Mouse (Mus musculus) A20 (cell line): Measurements from ENCODE around the gene Itgbl1.

ENCODE experiments used
- DNase-seq: peaks from one replicate; pipeline ENCODE4 v3.0.0-alpha.2; 2011; ENCODE audit warnings: low read depth, low spot score

The Itgbl1 gene

GRCm38 (mm10) chr14:123967996-123968395, 308.2 kb downstream of the Itgbl1 start:
- no peak for DNase-seq

DNA sequence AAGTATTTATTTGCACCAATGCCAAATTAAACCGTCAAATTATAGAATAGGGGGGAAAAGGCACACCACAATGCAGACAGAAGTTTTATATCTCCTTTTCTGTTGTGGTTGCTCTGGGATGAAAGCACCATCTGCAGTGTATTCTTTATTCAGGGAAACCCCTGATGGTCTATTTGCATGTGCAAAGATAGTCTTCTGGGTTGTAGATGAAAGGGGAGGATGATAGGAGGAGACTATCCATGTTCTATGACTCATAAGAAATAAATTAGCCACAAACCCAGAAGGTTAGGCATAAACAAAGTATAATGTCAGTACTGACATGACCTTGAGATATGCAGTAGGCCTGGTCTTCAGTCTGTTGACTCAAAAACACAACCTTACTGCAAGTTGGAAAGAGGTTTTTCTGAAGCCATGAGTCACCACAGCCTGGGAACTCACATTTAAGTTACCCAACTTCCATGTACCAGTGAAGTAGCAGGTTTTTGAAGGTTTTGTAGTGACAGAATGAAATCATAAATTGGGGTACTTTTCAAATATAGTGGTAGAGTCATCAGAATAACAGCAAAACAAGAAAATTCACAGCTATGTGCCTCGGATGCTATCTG, 330.9 kb downstream of the Itgbl1 start:
- peak; percentile 78 for DNase-seq
